Mouse (Mus musculus): ENCODE measurements around the gene Jazf1. TPM values are rescaled to one million over a fixed set of nuclear protein-coding genes. Genes with fewer than 3 reads are reported as not detected.

Gene Jazf1
- total RNA-seq, 2 experiments from 2014 or later = 87.2 to 91.2 TPM

- intact Hi-C loops (cut with DNase I) = loop anchor here (10.0 kb wide), 1 partner anchor 88 kb away; no protein-coding TSS in a partner anchor
- DNase-seq = no peak
Measured at GRCm38 (mm10) chr6:52822625-52823024, 245.8 kb downstream of the Jazf1 start.

GRCm38 (mm10) chr6:52819353-52819752 lies 249.1 kb downstream of the Jazf1 start:
- no peak for DNase-seq
- intact Hi-C loops (cut with DNase I) = no loop called here

DNA sequence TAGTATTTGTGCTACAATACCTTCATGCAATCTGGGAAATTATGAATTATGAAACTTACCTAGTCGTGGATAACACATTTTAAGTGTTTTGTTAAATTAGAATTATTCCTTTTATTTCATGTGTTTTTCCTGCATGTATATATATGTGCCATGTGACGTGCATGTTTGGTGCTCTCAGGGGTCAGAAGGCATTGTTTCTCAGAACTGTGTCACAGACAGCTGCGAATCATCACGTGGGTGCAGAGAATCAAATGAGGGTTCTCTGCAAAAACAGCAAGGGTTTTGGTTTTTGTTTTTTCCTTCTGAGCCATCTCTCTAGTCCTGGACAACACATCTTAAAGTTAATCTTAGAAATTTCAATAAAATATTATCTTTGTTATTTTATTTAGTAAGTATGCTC lies 250.4 kb downstream of the Jazf1 start:
- intact Hi-C loops (cut with DNase I) = no loop called here
- no peak for DNase-seq

GRCm38 (mm10) chr6:52817203-52817874 lies 251.1 kb downstream of the Jazf1 start:
- no peak for DNase-seq
- intact Hi-C loops (cut with DNase I) = no loop called here

DNA sequence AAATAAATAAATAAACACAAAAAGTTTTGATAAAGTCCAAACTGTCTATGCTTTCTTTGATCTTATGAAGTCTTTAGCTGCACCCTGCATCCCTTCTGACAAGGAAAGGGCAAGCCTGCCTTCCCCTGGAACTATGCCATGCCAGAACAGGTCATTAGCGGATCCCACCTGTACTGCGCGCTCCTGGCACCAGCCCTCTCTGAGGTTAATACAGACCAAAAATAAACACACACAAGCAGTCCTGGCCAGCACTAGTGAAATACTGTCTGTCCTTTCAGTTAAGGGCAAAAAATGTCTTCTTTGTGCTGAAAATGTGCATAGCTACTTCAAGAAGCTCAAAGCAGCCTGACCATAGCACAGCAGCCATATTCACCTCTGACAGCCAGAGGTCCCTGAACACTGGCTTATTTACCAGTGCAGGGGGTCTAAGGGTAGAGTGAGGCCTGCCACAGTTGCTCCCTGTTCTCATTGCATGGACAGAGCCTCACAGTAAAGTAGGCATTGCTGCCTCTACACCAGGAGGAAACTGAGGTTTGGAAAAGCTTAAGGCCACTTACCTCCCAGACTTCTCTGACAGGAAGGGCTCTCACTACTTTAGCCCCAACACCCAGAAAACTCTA lies 263.1 kb downstream of the Jazf1 start:
- intact Hi-C loops (cut with DNase I) = no loop called here
- no peak for DNase-seq

DNA sequence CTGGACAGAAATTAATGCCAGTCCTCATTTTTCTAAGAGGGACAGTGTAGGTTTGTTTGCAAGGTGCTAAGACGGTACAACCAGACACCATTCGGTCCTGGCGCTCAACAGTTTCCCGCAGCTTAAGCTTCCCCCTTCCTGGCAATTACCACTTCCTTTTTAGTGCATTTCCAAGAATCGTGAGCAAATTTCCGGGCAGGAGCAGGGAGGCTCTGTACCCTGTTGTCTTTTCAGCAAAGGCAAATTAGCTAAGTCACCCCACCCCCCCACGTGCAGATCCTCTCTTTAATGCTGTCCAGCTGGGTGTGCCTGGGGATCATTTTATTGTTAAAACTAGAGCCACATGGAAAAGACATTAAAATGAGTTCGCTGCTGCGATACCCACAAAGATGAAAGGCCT lies 266.2 kb downstream of the Jazf1 start:
- intact Hi-C loops (cut with DNase I) = no loop called here

GRCm38 (mm10) chr6:52797252-52797800 lies 271.1 kb downstream of the Jazf1 start:
- intact Hi-C loops (cut with DNase I) = no loop called here
- peak; percentile 31 for DNase-seq

More for the DNA sequence above, 266.2 kb downstream of the Jazf1 start:
- no peak for DNase-seq

- DNase-seq = peak; percentile 49
- intact Hi-C loops (cut with DNase I) = no loop called here
Measured at GRCm38 (mm10) chr6:52796691-52797090, 271.7 kb downstream of the Jazf1 start.

GRCm38 (mm10) chr6:52796035-52796598 lies 272.3 kb downstream of the Jazf1 start:
- DNase-seq = peak; percentile 71
- intact Hi-C loops (cut with DNase I) = no loop called here

DNA sequence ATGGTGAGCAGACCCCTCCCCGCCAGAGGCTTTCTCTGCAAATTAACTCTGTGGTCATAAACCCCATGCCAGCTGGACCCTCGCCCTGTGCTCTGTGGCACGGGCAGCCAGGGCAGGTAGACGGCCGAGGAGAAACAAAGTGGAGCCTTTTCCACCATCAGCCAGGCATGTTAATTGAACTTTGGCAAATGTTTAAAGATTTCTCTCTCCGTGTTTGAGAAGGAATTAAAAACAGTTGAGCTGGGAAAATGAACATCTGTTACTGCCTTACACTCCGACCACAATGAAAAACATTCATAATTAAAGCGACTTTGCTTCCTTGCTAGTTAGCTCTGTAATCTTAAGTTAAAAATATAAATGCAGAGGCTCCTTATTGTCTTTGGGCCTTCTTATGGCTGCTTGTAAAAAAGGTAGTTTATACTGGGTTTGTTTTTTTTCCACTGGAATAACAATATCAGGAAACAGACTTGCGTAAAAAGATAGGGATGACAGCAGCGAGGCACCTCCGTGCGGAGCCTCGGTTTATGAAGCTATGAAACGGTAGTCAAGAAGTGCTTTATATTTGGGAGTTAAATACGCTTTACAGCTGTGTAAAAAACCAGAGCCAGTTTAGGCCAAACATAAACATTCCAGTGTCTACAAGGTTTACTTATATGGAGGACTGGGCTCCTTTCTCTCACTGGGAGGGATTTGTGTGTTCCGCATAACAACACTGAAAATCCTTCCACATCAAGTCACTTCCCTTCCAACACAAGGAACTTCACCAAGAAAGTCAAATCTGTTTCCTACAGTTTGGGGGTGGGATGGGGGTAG lies 273.2 kb downstream of the Jazf1 start:
- peak; percentile 50 for DNase-seq
- intact Hi-C loops (cut with DNase I) = no loop called here

GRCm38 (mm10) chr6:52792455-52792854 lies 276.0 kb downstream of the Jazf1 start:
- intact Hi-C loops (cut with DNase I) = no loop called here
- DNase-seq = no peak

GRCm38 (mm10) chr6:52790781-52791180 lies 277.6 kb downstream of the Jazf1 start:
- intact Hi-C loops (cut with DNase I) = no loop called here
- no peak for DNase-seq

- no peak for DNase-seq
- intact Hi-C loops (cut with DNase I) = no loop called here
Measured at GRCm38 (mm10) chr6:52790316-52790715, 278.1 kb downstream of the Jazf1 start.

DNA sequence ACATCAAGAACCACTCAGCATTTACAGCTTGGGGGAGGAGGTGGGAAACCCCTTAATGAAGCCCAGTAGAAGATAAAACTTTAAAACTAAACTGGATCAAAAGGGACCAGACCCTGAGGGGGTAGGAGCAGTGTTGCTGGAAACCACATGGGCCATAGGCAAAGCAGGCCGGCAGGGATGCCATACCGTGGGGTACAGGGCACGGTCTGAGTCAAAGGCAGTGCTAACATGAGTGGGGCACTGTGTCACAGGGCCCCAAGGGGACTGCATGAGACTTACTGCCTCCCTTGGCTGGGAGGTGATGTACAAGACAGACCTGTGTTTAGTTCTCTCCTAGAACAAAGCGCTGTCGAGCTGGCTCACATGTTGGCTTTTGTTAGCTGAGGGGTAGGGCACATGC lies 288.9 kb downstream of the Jazf1 start:
- DNase-seq = no peak
- intact Hi-C loops (cut with DNase I) = loop anchor here (10.0 kb wide), 1 partner anchor 135 kb away; no protein-coding TSS in a partner anchor

- DNase-seq = no peak
- intact Hi-C loops (cut with DNase I) = loop anchor here (10.0 kb wide), 1 partner anchor 136 kb away; no protein-coding TSS in a partner anchor
Measured at GRCm38 (mm10) chr6:52778523-52778922, 289.9 kb downstream of the Jazf1 start.

- no peak for DNase-seq
- intact Hi-C loops (cut with DNase I) = loop anchor here (10.0 kb wide), 1 partner anchor 138 kb away; no protein-coding TSS in a partner anchor
Measured at GRCm38 (mm10) chr6:52777034-52777433, 291.4 kb downstream of the Jazf1 start.

DNA sequence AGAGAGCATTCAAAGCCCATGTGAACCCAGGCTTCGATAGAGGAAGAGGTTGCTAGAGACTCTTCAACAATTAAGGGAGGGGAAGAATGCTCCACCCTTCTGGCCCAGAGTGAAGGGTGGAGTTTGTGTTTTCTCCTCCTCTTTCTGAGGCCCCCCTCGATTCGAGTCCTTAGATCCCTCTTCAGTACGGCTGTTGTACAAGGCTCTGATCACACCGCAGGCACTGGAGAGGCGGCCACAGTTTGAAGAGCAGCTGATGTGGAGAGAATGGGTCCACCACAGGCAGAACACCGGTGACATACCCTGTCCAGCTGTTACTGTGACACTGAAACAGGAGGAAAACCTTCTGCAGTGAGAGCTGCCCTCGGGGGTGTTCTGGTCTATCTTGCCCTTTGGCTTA lies 292.5 kb downstream of the Jazf1 start:
- intact Hi-C loops (cut with DNase I) = loop anchor here (10.0 kb wide), 1 partner anchor 139 kb away; no protein-coding TSS in a partner anchor
- DNase-seq = no peak

DNA sequence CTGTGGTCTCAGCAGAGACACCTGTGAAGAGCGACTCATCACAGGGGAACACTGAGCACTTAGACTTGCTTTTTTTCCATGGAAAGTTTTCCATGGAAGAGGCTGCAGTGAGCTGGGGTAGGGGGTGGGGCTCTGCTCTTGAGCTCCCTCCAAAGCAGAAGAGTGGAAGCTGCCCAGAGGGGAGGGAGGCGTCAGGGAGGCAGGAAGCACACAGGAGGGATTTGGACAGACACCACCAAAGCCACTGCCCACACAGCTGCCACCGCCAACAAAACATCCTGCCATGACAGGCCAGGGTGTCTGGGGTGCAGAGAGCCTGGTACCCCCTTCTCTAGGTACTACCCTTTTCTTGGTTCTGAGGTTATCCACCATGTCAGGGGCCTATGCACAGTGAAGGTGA lies 293.1 kb downstream of the Jazf1 start:
- no peak for DNase-seq
- intact Hi-C loops (cut with DNase I) = loop anchor here (10.0 kb wide), 1 partner anchor 139 kb away; no protein-coding TSS in a partner anchor

- intact Hi-C loops (cut with DNase I) = loop anchor here (10.0 kb wide), 1 partner anchor 142 kb away; no protein-coding TSS in a partner anchor
- DNase-seq = no peak
Measured at GRCm38 (mm10) chr6:52773132-52773531, 295.3 kb downstream of the Jazf1 start.

- intact Hi-C loops (cut with DNase I) = loop anchor here (10.0 kb wide), 1 partner anchor 144 kb away; no protein-coding TSS in a partner anchor
Measured at GRCm38 (mm10) chr6:52770789-52771188, 297.6 kb downstream of the Jazf1 start.

More at GRCm38 (mm10) chr6:52770789-52771188, 297.6 kb downstream of the Jazf1 start:
- DNase-seq = no peak
